Mouse (Mus musculus) heart, postnatal 0 days (tissue): ENCODE data around the gene Il12rb1. TPM values are rescaled to one million over a fixed set of nuclear protein-coding genes. Genes with fewer than 3 reads are reported as not detected.
A peak's percentile ranks its signal among the peaks of the same experiment; 100 is the strongest.

Experiments used
- ATAC-seq: fragments of 200-750 bp; cut with Nextera tagmentation; 2 replicates; pipeline ENCODE4 v1.8.0; 2017; ENCODE audit warnings: low read depth, moderate number of reproducible peaks, moderate library complexity; ENCODE audit not compliant: insufficient read depth
- DNase-seq: peaks from one replicate; pipeline ENCODE4 v3.0.0-alpha.2; 2016; ENCODE audit warnings: low spot score
- H3K27ac ChIP-seq: fragments of 300-500 bp; sonication (generic); 2 replicates; pipeline ENCODE4 v1.5.1; 2014; ENCODE audit warnings: low read depth, mild to moderate bottlenecking
- H3K27me3 ChIP-seq: fragments of 300-500 bp; sonication (generic); 2 replicates; pipeline ENCODE4 v1.6.1; 2014; ENCODE audit warnings: low read length, mixed read lengths; ENCODE audit not compliant: control insufficient read depth, insufficient read depth
- H3K36me3 ChIP-seq: fragments of 300-500 bp; sonication (generic); replicated peaks from 2 replicates; pipeline ENCODE4 v1.6.1; 2014; ENCODE audit warnings: low read length, mixed read lengths; ENCODE audit not compliant: control insufficient read depth, insufficient read depth
- H3K4me1 ChIP-seq: fragments of 300-500 bp; sonication (generic); 2 replicates; pipeline ENCODE4 v1.6.1; 2014; ENCODE audit warnings: antibody characterized with exemption; ENCODE audit not compliant: control insufficient read depth, insufficient read depth
- H3K4me2 ChIP-seq: fragments of 300-500 bp; sonication (generic); 2 replicates; pipeline ENCODE4 v1.6.1; 2014; ENCODE audit warnings: low read depth, mild to moderate bottlenecking, low read length, moderate library complexity
- H3K4me3 ChIP-seq: fragments of 300-500 bp; sonication (generic); 2 replicates; pipeline ENCODE4 v1.5.1; 2014; ENCODE audit warnings: low read depth, low read length
- H3K9ac ChIP-seq: fragments of 300-500 bp; sonication (generic); replicated peaks from 2 replicates; pipeline ENCODE4 v1.6.1; 2014; ENCODE audit warnings: low read depth, low read length, mixed read lengths
- H3K9me3 ChIP-seq: fragments of 300-500 bp; sonication (generic); replicated peaks from 2 replicates; pipeline ENCODE4 v1.6.1; 2016; ENCODE audit warnings: low read length; ENCODE audit not compliant: control insufficient read depth
- CTCF ChIP-seq: IDR thresholded peaks from 2 replicates; pipeline ENCODE4 v1.5.1; 2016; ENCODE audit warnings: antibody characterized with exemption, control low read depth, low read depth
- EP300 ChIP-seq: IDR thresholded peaks from 2 replicates; pipeline ENCODE4 v1.6.1; 2016; ENCODE audit warnings: antibody characterized with exemption, low read depth
- WGBS: fragments of 180-500 bp; shearing (Covaris S2); extraction: QIAGEN DNeasy Blood & Tissue Kit; methylation state at CpG from one replicate; pipeline ENCODE4 v1.1.7; 2014; 5-methylcytosine and 5-hydroxymethylcytosine counted together
- polyA plus RNA-seq: library from polyadenylated mRNA; unstranded; fragments of >200 nt; fragmentation: Nextera tagmentation; extraction: Ambion mirVana; gene quantifications from 2 replicates; pipeline ENCODE4 v1.2.1, GENCODE M21; 2015
- total RNA-seq: library from RNA; depleted of rRNA; stranded (reverse); fragments of >200 nt; gene quantifications from 2 replicates; pipeline ENCODE4 v1.2.3, GENCODE M21; 2014; ENCODE audit warnings: low replicate concordance

The Il12rb1 gene
- total and polyA plus RNA-seq, 2 experiments from 2014 or later: not detected

- H3K36me3 ChIP-seq: peaks cover 33% of the 10 kb centered on the region
- H3K9me3 ChIP-seq: no peaks in the 10 kb centered on the region
- peak overlapping the region; percentile 43 for H3K4me3 ChIP-seq
- H3K4me1 ChIP-seq: peaks cover 14% of the 10 kb centered on the region
- TF ChIP-seq CTCF (no peak), EP300 (no peak)
- peak overlapping the region; percentile 51 for H3K9ac ChIP-seq
- DNase-seq: no peak
- H3K27ac ChIP-seq: no peak overlapping the region
- WGBS: 14% methylated on average over 21 of the region's 21 CpGs
- peak overlapping the region; percentile 73 for H3K4me2 ChIP-seq
- H3K27me3 ChIP-seq: no peaks in the 10 kb centered on the region
- 0 out of 2 replicates have a peak, but pooled peaks have one; percentile 8 for ATAC-seq
These were observed 41.4 kb upstream of the Il12rb1 start for GRCm38 (mm10) chr8:70766571-70767440.

GRCm38 (mm10) chr8:70767503-70767902, 40.7 kb upstream of the Il12rb1 start:
- Histone ChIP-seq H3K4me1 (peaks cover 14% of the 10 kb centered on the region), H3K9ac (no peak overlapping the region), H3K27ac (no peak overlapping the region), H3K4me3 (no peak overlapping the region), H3K4me2 (no peak overlapping the region), H3K27me3 (no peaks in the 10 kb centered on the region), H3K36me3 (peaks cover 34% of the 10 kb centered on the region), H3K9me3 (no peaks in the 10 kb centered on the region)
- TF ChIP-seq CTCF (no peak), EP300 (no peak)
- 77% methylated on average over 6 of the region's 6 CpGs for WGBS
- DNase-seq: no peak
- no peak for ATAC-seq

- Histone ChIP-seq H3K9ac (no peak overlapping the region), H3K4me1 (peaks cover 14% of the 10 kb centered on the region), H3K27ac (no peak overlapping the region), H3K9me3 (no peaks in the 10 kb centered on the region), H3K4me3 (no peak overlapping the region), H3K4me2 (no peak overlapping the region), H3K36me3 (peaks cover 34% of the 10 kb centered on the region), H3K27me3 (no peaks in the 10 kb centered on the region)
- DNase-seq (no peak), ATAC-seq (no peak)
- TF ChIP-seq EP300 (no peak), CTCF (no peak)
- WGBS: 93% methylated on average over 32 of the region's 32 CpGs
These were observed 39.9 kb upstream of the Il12rb1 start for GRCm38 (mm10) chr8:70768231-70768776.

- no peak overlapping the region for H3K4me2 ChIP-seq
- H3K9ac ChIP-seq: no peak overlapping the region
- H3K36me3 ChIP-seq: peaks cover 34% of the 10 kb centered on the region
- ATAC-seq: no peak
- H3K27ac ChIP-seq: no peak overlapping the region
- DNase-seq: no peak
- no peak for TF ChIP-seq CTCF
- TF ChIP-seq EP300: no peak
- no peaks in the 10 kb centered on the region for H3K27me3 ChIP-seq
- 86% methylated on average over 16 of the region's 16 CpGs for WGBS
- peaks cover 15% of the 10 kb centered on the region for H3K4me1 ChIP-seq
- no peak overlapping the region for H3K4me3 ChIP-seq
- H3K9me3 ChIP-seq: no peaks in the 10 kb centered on the region
These were observed 39.3 kb upstream of the Il12rb1 start for GRCm38 (mm10) chr8:70768956-70769355.

- TF ChIP-seq CTCF (peak; percentile 100), EP300 (no peak)
- H3K4me1 ChIP-seq: peaks cover 18% of the 10 kb centered on the region
- no peak overlapping the region for H3K4me3 ChIP-seq
- no peaks in the 10 kb centered on the region for H3K9me3 ChIP-seq
- H3K4me2 ChIP-seq: no peak overlapping the region
- DNase-seq (peak; percentile 88), ATAC-seq (peak; percentile 64)
- H3K9ac ChIP-seq: no peak overlapping the region
- WGBS: 11% methylated on average over 26 of the region's 26 CpGs
- no peak overlapping the region for H3K27ac ChIP-seq
- peaks cover 34% of the 10 kb centered on the region for H3K36me3 ChIP-seq
- no peaks in the 10 kb centered on the region for H3K27me3 ChIP-seq
These were observed 38.9 kb upstream of the Il12rb1 start for GRCm38 (mm10) chr8:70769359-70769758.
